13 mouse cellular contexts compared by ENCODE assay signal in genomic region chr10:62247815-62248214, GRCm38 (mm10). TPM values are rescaled to one million over a fixed set of nuclear protein-coding genes. Genes with fewer than 3 reads are reported as not detected.
A peak's percentile ranks its signal among the peaks of the same experiment; 100 is the strongest.
DNase-seq lines count a peak whose midpoint lies in the region; ATAC-seq lines count a peak whose summit lies in the region.
"Had no signal": no experiment of that assay in that cellular context is flagged by ENCODE, and none has a peak within 500 bp of the region (broad histone marks: within the 10 kb centered on the region; RNA-seq: fewer than 3 reads in every experiment).

No protein-coding gene starts in this region.

- no peak for DNase-seq in heart, postnatal 25 days (ENCODE audit: low spot score)
- DNase-seq in lung, postnatal 10 days, result peak; percentile 83
- peak; percentile 64 to 71 for DNase-seq in thymus, postnatal 10 days (ENCODE audit: low spot score in 2 of 2)
- no peak for DNase-seq in ovary, postnatal 10 days (ENCODE audit: low spot score)
- no peak for DNase-seq in layer of hippocampus, adult 9-10 months (ENCODE audit: low spot score)
- DNase-seq: gastrocnemius, postnatal 10 days; right cerebral cortex, postnatal 4 days had no signal

- peaks cover 6% of the 10 kb centered on the region; the same call in 1 of the 2 replicates for H3K9me3 ChIP-seq in heart, embryonic 13.5 days

- 19% methylated on average over 8 of the region's 8 CpGs for WGBS in heart, embryonic 13.5 days

- no peak overlapping the region for H3K27ac ChIP-seq in heart, embryonic 13.5 days (replicated peaks)
- H3K27ac ChIP-seq: liver, embryonic 14.5 days had no signal

- peaks cover 4% of the 10 kb centered on the region; the same call in 1 of the 2 replicates for H3K27me3 ChIP-seq in heart, embryonic 13.5 days (replicated peaks)

- no peak for ATAC-seq in heart, embryonic 13.5 days (ENCODE audit: extremely low read depth, insufficient number of reproducible peaks, low FRiP score, low TSS enrichment)
- peak; percentile 81 for ATAC-seq in common myeloid progenitor, adult 5-6 weeks (replicated peaks; ENCODE audit: low read depth, poor library complexity, severe bottlenecking)
- no peak for ATAC-seq in erythroid progenitor cell, adult 5-6 weeks (replicated peaks; ENCODE audit: low FRiP score, poor library complexity, severe bottlenecking)

- peaks cover 10% of the 10 kb centered on the region for H3K4me1 ChIP-seq in heart, embryonic 13.5 days

- peak overlapping the region; percentile 20; the same call in 1 of the 2 replicates for H3K9ac ChIP-seq in heart, embryonic 13.5 days
- H3K9ac ChIP-seq: liver, embryonic 14.5 days had no signal

- no peak overlapping the region for H3K4me3 ChIP-seq in heart, embryonic 13.5 days
- H3K4me3 ChIP-seq: myocyte had no signal

- H3K4me2 ChIP-seq in heart, embryonic 13.5 days, result peak overlapping the region; percentile 29; the same call in 1 of the 2 replicates

- H3K36me3 ChIP-seq in heart, embryonic 13.5 days, result no peaks in the 10 kb centered on the region

- intact Hi-C loops in heart, postnatal 25 days (cut with DNase I), result no loop called here

RNA-seq across cellular contexts. Expression of gene Tacr2, which starts 4.4 kb away (rescaled TPM):
- polyA plus RNA-seq in heart, embryonic 13.5 days (2015; fragmentation: Nextera tagmentation; extraction: Ambion mirVana), result 0.08 TPM in 1 of 2 replicates, not detected in the other
- not detected for total RNA-seq in heart, postnatal 25 days (2021)
- not detected in 2 replicates for total RNA-seq in common myeloid progenitor, adult 5-6 weeks (2017)
- total RNA-seq in erythroid progenitor cell, adult 5-6 weeks (2015; ENCODE audit: low replicate concordance), result not detected in 2 replicates
- not detected in 2 replicates for total RNA-seq in erythroid progenitor cell, adult 5-6 weeks (2017; ENCODE audit: low replicate concordance)
- total RNA-seq: gastrocnemius, postnatal 10 days had no signal
- polyA plus RNA-seq: hindbrain, embryonic 11.5 days; liver, embryonic 14.5 days had no signal

RNA-seq across cellular contexts. Expression of gene Tspan15, which starts 16.8 kb away (rescaled TPM):
- polyA plus RNA-seq in heart, embryonic 13.5 days (2015; fragmentation: Nextera tagmentation; extraction: Ambion mirVana), result 5.7 and 7.0 TPM in 2 replicates
- 1 to 10 TPM; 8.3 to 8.6 TPM for total RNA-seq in heart, postnatal 25 days (2021)
- total RNA-seq in common myeloid progenitor, adult 5-6 weeks (2017), result 0.32 and 3.6 TPM in 2 replicates
- total RNA-seq in erythroid progenitor cell, adult 5-6 weeks (2015; ENCODE audit: low replicate concordance), result 0.36 and 5.4 TPM in 2 replicates
- total RNA-seq in erythroid progenitor cell, adult 5-6 weeks (2017; ENCODE audit: low replicate concordance), result 0.77 and 9.4 TPM in 2 replicates

Comparison
In these comparisons a context has a peak if more than half of its experiments do, and no peak if none do; other contexts are left out.
1. DNase-seq: peak in lung, postnatal 10 days (single experiment) and thymus, postnatal 10 days (2 of 2); none in heart, postnatal 25 days (single experiment), ovary, postnatal 10 days (single experiment) and layer of hippocampus, adult 9-10 months (single experiment).